Comparison of ENCODE assay signal across 11 mouse cellular contexts in genomic region chr17:22876316-22876715, GRCm38 (mm10). TPM values are rescaled to one million over a fixed set of nuclear protein-coding genes. Genes with fewer than 3 reads are reported as not detected.
DNase-seq lines count a peak whose midpoint lies in the region; ATAC-seq lines count a peak whose summit lies in the region.
"Had no signal": no experiment of that assay in that cellular context is flagged by ENCODE, and none has a peak within 500 bp of the region (broad histone marks: within the 10 kb centered on the region; RNA-seq: fewer than 3 reads in every experiment).

No protein-coding gene starts in this region.

- intact Hi-C loops in heart, postnatal 25 days (cut with DNase I): no loop called here

- H3K4me2 ChIP-seq in heart, embryonic 13.5 days: no peak overlapping the region

- H3K4me1 ChIP-seq in heart, embryonic 13.5 days: 0 out of 2 replicates have a peak, but pooled peaks cover under 1% of the 10 kb centered on the region
- H3K4me1 ChIP-seq in limb, embryonic 10.5 days: no peaks in the 10 kb centered on the region

- H3K9ac ChIP-seq in heart, embryonic 13.5 days: no peak overlapping the region

- ATAC-seq in heart, embryonic 13.5 days (ENCODE audit: extremely low read depth, insufficient number of reproducible peaks, low FRiP score, low TSS enrichment): 0 out of 2 replicates have a peak, but pooled peaks have one; percentile 66

- H3K4me3 ChIP-seq in heart, embryonic 13.5 days: no peak overlapping the region
- no peak overlapping the region for H3K4me3 ChIP-seq in limb, embryonic 10.5 days

- DNase-seq in heart, postnatal 25 days (ENCODE audit: low spot score): no peak
- DNase-seq in 3T3-L1 (ENCODE audit: low read depth, low spot score): peak; percentile 47
- peak; percentile 77 for DNase-seq in R1 (ENCODE audit: low read depth, low spot score)
- peak; percentile 53 for DNase-seq in limb, embryonic 10.5 days (ENCODE audit: low spot score)
- no peak for DNase-seq in thymus, postnatal 10 days (ENCODE audit: low spot score in 2 of 2)
- no peak for DNase-seq in adrenal gland, adult 8-10 months
- no peak for DNase-seq in adrenal gland, postnatal 14 days
- DNase-seq: cerebellum, adult 2 months; kidney, postnatal 4 days; lung, adult 2 months had no signal

- no peaks in the 10 kb centered on the region for H3K27me3 ChIP-seq in heart, embryonic 13.5 days (replicated peaks)
- no peaks in the 10 kb centered on the region for H3K27me3 ChIP-seq in limb, embryonic 10.5 days (ENCODE audit: low read depth, poor library complexity, severe bottlenecking)

- peaks cover 6% of the 10 kb centered on the region for H3K9me3 ChIP-seq in heart, embryonic 13.5 days
- peaks cover 5% of the 10 kb centered on the region; the same call in 1 of the 2 replicates for H3K9me3 ChIP-seq in limb, embryonic 10.5 days (replicated peaks)

- WGBS in heart, embryonic 13.5 days: 81% methylated on average over 20 of the region's 20 CpGs
- 83% methylated on average over 20 of the region's 20 CpGs for WGBS in limb, embryonic 10.5 days

- no peaks in the 10 kb centered on the region for H3K36me3 ChIP-seq in heart, embryonic 13.5 days
- no peaks in the 10 kb centered on the region for H3K36me3 ChIP-seq in limb, embryonic 10.5 days

- no peak overlapping the region for H3K27ac ChIP-seq in heart, embryonic 13.5 days (replicated peaks)
- H3K27ac ChIP-seq in limb, embryonic 10.5 days: no peak overlapping the region

RNA-seq across cellular contexts. Expression of gene Zfp945, which starts 9.4 kb away (rescaled TPM):
- 13.4 and 14.2 TPM in 2 replicates for polyA plus RNA-seq in heart, embryonic 13.5 days (2015; fragmentation: Nextera tagmentation; extraction: Ambion mirVana)
- 1 to 10 TPM; 5.7 to 5.9 TPM for total RNA-seq in heart, postnatal 25 days (2021)
- polyA plus RNA-seq in limb, embryonic 10.5 days (2016; fragmentation: Nextera tagmentation; extraction: Ambion mirVana): 15.3 and 19.6 TPM in 2 replicates
- total RNA-seq in adrenal gland, adult 8-10 months (2022): 10 to 100 TPM; 12.5 to 24.7 (median 18.9) TPM
- 10.8 and 14.6 TPM in 2 replicates for total RNA-seq in adrenal gland, postnatal 14 days (2021)

Comparison
In these comparisons a context has a peak if more than half of its experiments do, and no peak if none do; other contexts are left out.
1. DNase-seq: peak in 3T3-L1 (single experiment), R1 (single experiment) and limb, embryonic 10.5 days (single experiment); none in heart, postnatal 25 days (single experiment), thymus, postnatal 10 days (0 of 2), adrenal gland, adult 8-10 months (single experiment) and adrenal gland, postnatal 14 days (single experiment).